Mouse (Mus musculus): ENCODE measurements around the gene Spata3. TPM values are rescaled to one million over a fixed set of nuclear protein-coding genes. Genes with fewer than 3 reads are reported as not detected.

Spata3 gene
- total RNA-seq, 4 experiments from 2014 or later: not detected

GRCm38 (mm10) chr1:86032273-86032987 is 15.8 kb downstream of the Spata3 start:
- no peak for DNase-seq (ENCODE audit: low spot score in 2 of 2)

GRCm38 (mm10) chr1:86038191-86038951 is 21.8 kb downstream of the Spata3 start:
- peak in 1 of 2 experiments; percentile 37 for DNase-seq (ENCODE audit: low spot score in 2 of 2)

GRCm38 (mm10) chr1:86040131-86040530 is 23.5 kb downstream of the Spata3 start:
- no peak for DNase-seq (ENCODE audit: low spot score in 2 of 2)

- no peak for DNase-seq (ENCODE audit: low spot score in 2 of 2)
These were observed 24.2 kb downstream of the Spata3 start for GRCm38 (mm10) chr1:86040817-86041216.

GRCm38 (mm10) chr1:86045056-86045455 is 28.4 kb downstream of the Spata3 start:
- no peak for DNase-seq (ENCODE audit: low spot score in 2 of 2)

GRCm38 (mm10) chr1:86045848-86046805 is 29.5 kb downstream of the Spata3 start, which contains the start of gene 2810459M11Rik:
TSS of gene 2810459M11Rik (plus strand) at chr1:86045863.
- DNase-seq (ENCODE audit: low spot score in 2 of 2): no peak

GRCm38 (mm10) chr1:86046833-86047563 is 30.4 kb downstream of the Spata3 start:
- no peak for DNase-seq (ENCODE audit: low spot score in 2 of 2)

- no peak for DNase-seq (ENCODE audit: low spot score in 2 of 2)
These were observed 31.6 kb downstream of the Spata3 start for GRCm38 (mm10) chr1:86048231-86048630.

- no peak for DNase-seq (ENCODE audit: low spot score in 2 of 2)
These were observed 32.1 kb downstream of the Spata3 start for GRCm38 (mm10) chr1:86048744-86049143.

- peak; percentile 41 to 67 for DNase-seq (ENCODE audit: low spot score in 2 of 2)
These were observed 36.7 kb downstream of the Spata3 start for GRCm38 (mm10) chr1:86053198-86053921.

GRCm38 (mm10) chr1:86054943-86055342 is 38.3 kb downstream of the Spata3 start:
- DNase-seq (ENCODE audit: low spot score in 2 of 2): no peak

GRCm38 (mm10) chr1:86056284-86056683 is 39.7 kb downstream of the Spata3 start:
- no peak for DNase-seq (ENCODE audit: low spot score in 2 of 2)

- DNase-seq (ENCODE audit: low spot score in 2 of 2): peak; percentile 86 to 89
These were observed 42.5 kb downstream of the Spata3 start for GRCm38 (mm10) chr1:86058856-86059769.

GRCm38 (mm10) chr1:86062523-86062922 is 45.9 kb downstream of the Spata3 start:
- DNase-seq (ENCODE audit: low spot score in 2 of 2): no peak

- DNase-seq (ENCODE audit: low spot score in 2 of 2): peak; percentile 77 to 80
These were observed 47.8 kb downstream of the Spata3 start, which contains the start of gene Psmd1 for GRCm38 (mm10) chr1:86064271-86064991. TSS of gene Psmd1 (plus strand) at chr1:86064387.

GRCm38 (mm10) chr1:86076565-86076964 is 59.9 kb downstream of the Spata3 start:
- DNase-seq (ENCODE audit: low spot score in 2 of 2): no peak
